Mouse (Mus musculus): ENCODE results near the gene Pcsk4.

Gene Pcsk4

DNA sequence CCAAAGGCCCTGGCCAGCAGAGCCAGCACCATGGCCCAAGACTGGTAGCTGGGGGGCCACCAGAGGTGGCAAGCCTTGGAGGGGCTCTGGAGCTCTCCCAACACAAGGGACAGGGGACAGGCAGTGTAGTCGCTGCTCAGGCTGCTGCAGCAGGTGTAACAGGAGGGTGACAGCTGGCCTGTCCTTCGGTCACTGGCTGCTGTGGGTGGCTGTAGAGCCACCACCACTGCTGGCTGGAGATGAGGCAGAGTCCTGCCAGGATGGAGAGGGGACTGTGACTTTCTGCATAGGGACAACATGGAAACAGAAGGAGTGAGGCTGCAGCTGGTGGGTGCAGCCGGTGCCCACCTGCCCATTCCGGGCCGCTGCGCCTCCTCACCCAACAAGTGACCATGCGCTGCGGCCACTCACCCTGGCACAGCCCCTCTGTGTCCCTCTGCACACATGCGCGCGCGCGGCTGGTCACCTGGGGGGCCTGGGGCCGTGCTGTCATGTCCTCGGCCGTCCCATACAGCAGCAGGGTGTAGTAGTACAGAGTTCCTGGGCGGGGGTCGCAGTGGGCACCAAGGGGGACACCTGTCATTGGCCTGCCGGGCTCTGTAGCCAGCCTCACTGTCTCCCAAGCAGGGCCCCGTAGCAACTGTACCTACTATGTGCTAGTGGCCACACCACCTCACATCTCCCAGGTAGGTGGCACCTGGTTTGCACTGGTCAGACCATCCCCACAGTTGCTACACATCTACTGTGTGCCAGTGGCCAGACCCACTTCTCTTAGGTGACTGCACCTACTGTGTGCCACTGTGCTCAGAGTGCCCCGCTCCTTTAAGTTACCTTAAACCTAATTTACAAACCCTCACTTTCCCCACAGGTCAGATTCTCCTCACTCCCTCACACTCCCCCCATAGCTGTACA lies 7.4 kb downstream of the Pcsk4 start:
- no peak for DNase-seq (ENCODE audit: low spot score)

DNA sequence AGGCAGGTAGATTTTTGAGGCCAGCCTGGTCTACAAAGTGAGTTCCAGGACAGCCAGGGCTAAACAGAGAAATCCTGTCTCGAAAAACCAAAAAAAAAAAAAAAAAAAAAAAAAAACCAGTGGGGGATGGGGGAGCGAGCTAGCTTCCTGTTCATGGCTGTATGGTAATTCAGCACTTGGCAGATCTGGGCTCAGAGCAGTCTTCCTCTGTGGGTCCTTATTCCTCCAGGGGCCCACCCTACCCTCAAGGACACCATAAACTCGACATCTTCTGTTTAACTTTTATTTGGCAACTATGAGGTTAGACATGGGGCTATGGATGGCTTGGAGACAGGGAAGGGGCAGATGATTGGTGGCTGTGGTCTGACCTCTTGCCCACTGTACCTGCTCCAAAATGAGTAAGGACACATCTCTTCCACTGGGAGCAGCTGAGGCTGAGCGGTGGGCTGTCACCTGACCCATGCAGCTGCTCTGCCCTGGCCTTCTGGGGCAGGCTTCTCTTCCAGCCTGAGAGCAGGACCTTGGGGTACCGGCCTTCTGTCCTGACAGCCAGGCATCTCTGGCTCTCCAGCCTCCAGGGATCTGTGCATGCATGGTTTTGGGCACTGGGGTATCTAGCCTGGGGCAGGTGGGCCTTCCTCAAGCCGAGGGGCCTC lies 8.2 kb downstream of the Pcsk4 start:
- no peak for DNase-seq (ENCODE audit: low spot score)

- DNase-seq (ENCODE audit: low spot score), result peak; percentile 83
Observed at GRCm38 (mm10) chr10:80320340-80320760, 8.9 kb downstream of the Pcsk4 start, which contains the start of gene 2310011J03Rik. TSS of gene 2310011J03Rik (minus strand) at chr10:80320537.

- no peak for DNase-seq (ENCODE audit: low spot score)
Observed at GRCm38 (mm10) chr10:80317011-80317410, 12.3 kb downstream of the Pcsk4 start.

- no peak for DNase-seq (ENCODE audit: low spot score)
Observed at GRCm38 (mm10) chr10:80316359-80316781, 12.9 kb downstream of the Pcsk4 start.

GRCm38 (mm10) chr10:80315315-80315714 lies 14.0 kb downstream of the Pcsk4 start:
- no peak for DNase-seq (ENCODE audit: low spot score)

GRCm38 (mm10) chr10:80314494-80315001 lies 14.8 kb downstream of the Pcsk4 start:
- DNase-seq (ENCODE audit: low spot score), result no peak

GRCm38 (mm10) chr10:80313627-80314201 lies 15.6 kb downstream of the Pcsk4 start:
- no peak for DNase-seq (ENCODE audit: low spot score)

DNA sequence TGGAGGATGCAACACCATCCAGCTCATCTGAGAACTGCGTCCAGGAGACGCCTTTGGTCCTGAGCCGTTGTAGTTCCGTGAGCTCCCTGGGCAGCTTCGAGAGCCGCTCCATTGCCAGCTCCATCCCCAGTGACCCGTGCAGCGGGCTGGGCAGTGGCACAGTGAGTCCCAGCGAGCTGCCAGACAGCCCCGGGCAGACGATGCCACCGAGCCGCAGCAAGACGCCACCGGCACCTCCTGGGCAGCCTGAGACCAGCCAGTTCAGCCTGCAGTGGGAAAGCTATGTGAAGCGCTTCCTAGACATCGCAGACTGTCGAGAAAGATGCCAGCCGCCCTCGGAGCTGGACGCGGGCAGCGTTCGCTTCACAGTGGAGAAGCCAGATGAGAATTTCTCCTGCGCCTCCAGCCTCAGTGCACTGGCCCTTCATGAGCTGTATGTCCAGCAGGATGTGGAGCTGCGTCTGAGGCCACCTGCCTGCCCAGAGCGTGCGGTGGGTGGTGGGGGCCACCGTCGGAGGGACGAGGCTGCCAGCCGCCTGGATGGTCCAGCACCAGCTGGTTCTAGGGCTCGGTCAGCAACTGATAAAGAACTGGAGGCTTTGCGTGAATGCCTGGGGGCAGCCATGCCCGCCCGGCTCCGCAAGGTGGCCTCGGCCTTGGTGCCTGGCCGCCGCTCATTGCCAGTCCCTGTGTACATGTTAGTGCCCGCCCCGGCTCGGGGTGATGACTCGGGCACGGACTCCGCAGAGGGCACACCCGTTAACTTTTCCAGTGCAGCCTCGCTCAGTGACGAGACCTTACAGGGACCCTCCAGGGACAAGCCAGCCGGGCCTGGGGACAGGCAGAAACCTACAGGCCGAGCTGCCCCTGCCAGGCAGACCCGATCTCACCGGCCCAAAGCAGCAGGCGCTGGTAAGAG lies 16.5 kb downstream of the Pcsk4 start:
- DNase-seq (ENCODE audit: low spot score), result no peak

DNA sequence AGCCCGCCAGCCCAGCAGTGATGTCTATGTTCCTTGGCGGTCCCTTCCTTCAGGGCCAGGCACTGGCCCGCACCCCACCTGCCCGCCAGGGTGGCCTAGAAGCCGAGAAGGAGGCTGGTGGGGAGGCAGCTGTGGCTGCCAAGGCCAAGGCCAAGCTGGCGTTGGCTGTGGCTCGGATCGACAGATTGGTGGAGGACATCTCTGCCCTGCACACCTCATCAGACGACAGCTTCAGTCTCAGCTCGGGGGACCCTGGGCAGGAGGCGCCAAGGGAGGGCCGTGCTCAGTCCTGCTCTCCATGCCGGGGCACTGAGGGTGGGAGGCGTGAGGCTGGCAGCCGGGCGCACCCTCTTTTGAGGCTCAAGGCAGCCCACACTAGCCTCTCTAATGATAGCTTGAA lies 17.7 kb downstream of the Pcsk4 start:
- no peak for DNase-seq (ENCODE audit: low spot score)

DNA sequence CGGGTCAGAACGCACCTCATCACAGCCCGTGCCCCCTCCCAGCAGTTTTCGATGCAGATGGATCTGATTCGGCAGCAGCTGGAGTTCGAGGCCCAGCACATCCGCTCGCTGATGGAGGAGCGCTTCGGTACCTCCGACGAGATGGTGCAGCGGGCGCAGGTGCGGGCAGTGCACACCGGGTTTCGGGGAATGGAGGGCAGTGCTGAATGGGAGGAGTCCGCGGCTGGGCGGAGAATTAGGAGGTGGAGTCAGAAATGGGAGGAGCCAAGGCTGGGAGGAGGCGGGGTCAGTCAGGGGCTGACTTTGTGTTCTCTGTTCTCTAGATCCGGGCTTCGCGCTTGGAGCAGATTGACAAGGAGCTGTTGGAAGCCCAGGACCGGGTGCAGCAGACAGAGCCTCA lies 24.4 kb downstream of the Pcsk4 start:
- no peak for DNase-seq (ENCODE audit: low spot score)

GRCm38 (mm10) chr10:80304458-80304857 lies 24.8 kb downstream of the Pcsk4 start:
- no peak for DNase-seq (ENCODE audit: low spot score)

GRCm38 (mm10) chr10:80302471-80302881 lies 26.8 kb downstream of the Pcsk4 start:
- peak; percentile 44 for DNase-seq (ENCODE audit: low spot score)

- DNase-seq (ENCODE audit: low spot score), result no peak
Observed at GRCm38 (mm10) chr10:80302082-80302355, 27.3 kb downstream of the Pcsk4 start.

GRCm38 (mm10) chr10:80301256-80302081 lies 27.8 kb downstream of the Pcsk4 start:
- DNase-seq (ENCODE audit: low spot score), result no peak

GRCm38 (mm10) chr10:80300672-80301181 lies 28.6 kb downstream of the Pcsk4 start:
- DNase-seq (ENCODE audit: low spot score), result no peak

DNA sequence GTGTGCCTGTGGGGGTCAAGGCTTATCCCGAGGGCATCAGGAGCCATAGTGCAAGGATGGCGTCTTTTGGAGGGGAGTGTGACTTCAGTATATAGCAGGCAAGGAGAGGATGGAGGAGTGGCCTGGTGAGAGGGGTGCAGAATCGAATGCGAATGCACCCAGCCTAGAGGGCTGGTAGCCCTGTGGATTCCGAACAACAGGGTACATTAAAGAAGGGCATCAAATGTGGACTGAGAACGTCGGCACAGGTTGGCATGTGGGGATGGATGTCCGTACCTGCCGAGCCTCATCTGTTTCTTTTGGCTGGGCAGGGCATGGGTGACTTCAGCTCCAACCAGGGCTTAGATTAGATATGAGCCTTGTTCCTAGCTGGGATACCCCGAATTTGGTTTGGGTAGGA lies 29.5 kb downstream of the Pcsk4 start:
- no peak for DNase-seq (ENCODE audit: low spot score)

DNA sequence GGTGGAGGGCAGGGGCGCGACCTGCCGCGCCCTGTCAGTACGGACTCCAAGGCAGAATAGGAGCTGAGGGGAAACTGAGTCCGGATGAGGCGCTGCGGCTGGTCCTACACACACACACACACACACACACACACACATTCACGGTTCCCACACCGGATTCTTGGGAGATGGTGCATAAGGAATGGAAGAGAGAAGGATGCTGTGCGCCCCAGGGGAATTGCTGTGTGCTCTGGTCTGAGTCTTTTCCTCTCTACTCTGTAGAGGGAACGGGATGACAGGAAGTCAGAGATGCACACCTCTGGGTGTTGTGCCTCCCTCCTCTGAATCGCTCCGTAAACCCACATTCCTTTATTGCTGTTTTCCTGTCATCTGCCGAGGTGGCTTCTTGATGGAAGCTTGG lies 30.0 kb downstream of the Pcsk4 start:
- DNase-seq (ENCODE audit: low spot score), result no peak

GRCm38 (mm10) chr10:80298571-80299281 lies 30.6 kb downstream of the Pcsk4 start:
- DNase-seq (ENCODE audit: low spot score), result no peak

DNA sequence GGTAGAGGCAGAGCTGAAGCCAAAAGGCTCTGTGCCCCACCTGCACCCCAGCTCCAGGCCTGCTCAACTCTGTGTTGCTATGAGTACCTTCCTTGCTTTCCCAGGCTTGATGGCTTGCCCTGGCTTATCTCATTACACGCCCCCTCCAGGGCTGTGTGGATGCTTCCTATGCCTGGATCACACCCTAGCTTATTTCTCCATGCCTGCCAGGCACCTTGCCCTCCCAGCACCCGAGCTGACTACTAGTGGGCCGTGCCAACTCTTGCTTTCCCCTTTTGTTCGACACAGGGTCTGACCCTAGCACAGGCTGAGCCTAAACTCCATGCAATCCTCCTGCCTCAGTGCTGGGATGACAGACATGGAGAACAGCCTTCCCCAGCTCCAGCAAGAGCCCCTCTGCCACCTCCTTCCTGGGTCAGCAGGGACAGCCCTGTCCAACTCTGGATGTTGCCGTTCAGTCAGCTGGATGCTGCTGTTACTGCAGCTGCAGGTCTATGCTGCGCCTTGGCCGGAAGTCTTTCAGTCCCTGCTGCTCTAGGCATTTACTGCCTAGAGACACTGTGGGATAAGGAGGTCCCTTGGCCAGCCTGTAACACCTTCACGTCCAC lies 31.7 kb downstream of the Pcsk4 start:
- no peak for DNase-seq (ENCODE audit: low spot score)
